Mouse (Mus musculus) monocyte, adult 5-6 weeks (primary cell): ENCODE data around the gene Kif6. TPM values are rescaled to one million over a fixed set of nuclear protein-coding genes. Genes with fewer than 3 reads are reported as not detected.

Experiments used
- ATAC-seq: fragments of 153-309, 156-312 bp; replicated peaks from 2 replicates; pipeline ENCODE4 v1.8.0; 2017; ENCODE audit warnings: mild to moderate bottlenecking; ENCODE audit not compliant: low TSS enrichment, insufficient number of reproducible peaks, severe bottlenecking, poor library complexity, low FRiP score
- total RNA-seq: library from RNA; stranded (forward); fragments of 200-1000, 200-491, 200-594 nt; gene quantifications from 3 replicates; pipeline ENCODE4 v1.2.3, GENCODE M21; 2017

The Kif6 gene
- total RNA-seq, 1 experiment from 2014 or later: not detected

DNA sequence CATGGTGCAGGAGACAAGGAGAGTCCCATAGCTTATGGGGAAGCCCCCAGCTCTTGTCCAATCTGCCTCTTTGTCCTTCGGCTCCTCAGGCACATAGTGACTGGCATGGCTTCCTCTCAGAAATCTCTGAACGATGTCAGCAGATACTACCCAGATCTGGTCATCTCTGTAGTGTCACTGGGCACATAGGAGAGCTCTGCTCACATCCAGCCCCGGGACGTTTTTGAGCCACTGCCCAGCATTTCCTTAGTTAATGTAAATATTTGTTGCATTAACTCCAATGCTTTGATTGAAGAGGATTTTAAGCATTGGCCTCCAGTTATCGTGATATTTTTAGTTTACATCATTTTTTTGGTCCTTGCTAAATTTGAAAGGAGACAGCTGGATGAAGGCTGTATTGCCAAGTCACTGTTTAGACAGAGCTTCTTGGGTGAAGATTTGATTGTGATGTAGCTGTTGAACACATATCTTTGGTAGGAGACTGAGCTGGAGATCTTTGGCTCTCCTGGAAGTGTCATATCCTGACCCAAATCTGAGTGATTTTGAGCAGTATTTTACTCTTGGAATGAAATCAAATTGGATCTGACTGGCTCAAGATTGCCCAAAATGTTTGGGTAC lies 112.6 kb downstream of the Kif6 start:
- no peak for ATAC-seq

DNA sequence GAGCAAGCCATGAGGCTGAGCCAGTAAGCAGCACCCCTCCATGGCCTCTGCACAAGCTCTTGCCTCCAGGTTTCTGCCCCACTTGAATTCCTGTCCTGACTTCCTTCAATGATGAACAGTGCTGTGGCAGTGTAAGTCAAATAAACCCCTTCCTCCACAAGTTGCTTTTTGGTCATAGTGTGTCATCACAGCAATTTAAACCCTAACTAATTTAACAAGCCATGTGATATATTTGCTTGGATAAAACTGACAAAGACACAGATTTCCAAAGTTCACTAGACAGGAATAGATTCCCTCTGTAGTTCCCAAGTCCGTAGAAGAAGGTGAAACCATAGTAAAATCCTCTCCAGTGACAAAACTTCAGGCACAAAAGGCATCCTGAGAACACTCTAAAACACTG lies 114.9 kb downstream of the Kif6 start:
- no peak for ATAC-seq

DNA sequence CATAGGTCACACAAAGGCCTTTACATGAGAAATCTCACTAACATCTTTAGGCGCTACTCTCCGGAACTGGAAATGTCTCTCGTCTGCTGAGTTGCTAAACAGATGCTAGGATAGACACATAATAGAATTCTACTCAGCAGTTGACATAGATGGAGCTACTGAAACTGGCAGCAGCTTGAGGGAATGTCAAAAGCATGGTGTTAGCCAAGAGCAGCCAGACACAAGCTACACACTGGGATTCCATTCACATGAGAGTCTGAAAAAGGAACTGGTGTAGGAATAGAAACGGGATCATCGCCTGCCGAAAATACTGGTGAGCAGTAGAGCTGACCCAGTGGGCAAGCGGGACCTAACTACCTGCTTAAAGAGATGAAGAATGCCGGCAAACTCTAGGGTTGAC lies 117.8 kb downstream of the Kif6 start:
- ATAC-seq: no peak

- ATAC-seq: no peak
These were observed 119.1 kb downstream of the Kif6 start for GRCm38 (mm10) chr17:49734079-49734478.

GRCm38 (mm10) chr17:49734776-49735175 lies 119.8 kb downstream of the Kif6 start:
- ATAC-seq: no peak

DNA sequence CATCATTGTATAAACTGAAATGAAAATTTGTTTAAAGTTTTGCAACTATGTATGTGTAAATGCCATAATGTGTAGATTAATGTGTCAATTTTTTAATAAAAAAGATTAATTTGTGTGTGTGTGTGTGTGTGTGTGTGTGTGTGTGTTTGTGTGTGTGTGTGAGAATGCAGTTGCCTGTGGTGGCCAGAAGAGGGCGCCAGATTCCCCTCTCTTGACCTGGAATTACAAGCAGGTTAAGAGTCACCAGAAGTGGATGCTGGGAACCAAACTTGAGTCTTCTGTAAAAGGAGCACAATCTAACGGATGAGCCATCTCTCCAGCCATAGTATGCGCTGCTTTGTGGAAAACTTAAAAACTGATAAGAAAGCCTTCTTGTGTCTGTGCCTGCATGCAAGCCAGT lies 121.4 kb downstream of the Kif6 start:
- ATAC-seq: no peak

- ATAC-seq: no peak
These were observed 122.4 kb downstream of the Kif6 start for GRCm38 (mm10) chr17:49737217-49737774.

DNA sequence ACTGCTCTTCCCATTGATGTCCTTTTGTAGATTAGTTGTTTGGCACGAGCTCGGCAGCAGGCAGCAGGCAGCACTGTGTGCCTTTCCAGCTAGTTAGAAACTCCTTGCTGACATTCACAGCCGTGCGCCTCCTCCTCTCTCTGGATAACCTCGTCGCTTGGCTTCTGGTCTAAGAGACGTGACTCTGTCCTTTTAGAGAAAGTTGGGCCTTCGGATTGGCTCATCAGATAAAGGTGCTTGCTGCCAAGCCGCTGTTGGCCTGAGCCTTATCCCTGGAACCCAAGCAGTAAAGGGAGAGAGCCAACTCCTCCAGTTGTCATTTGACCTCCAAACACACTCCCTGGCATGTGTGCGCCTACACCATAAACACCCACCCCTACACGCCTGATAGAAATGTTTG lies 123.4 kb downstream of the Kif6 start:
- no peak for ATAC-seq

DNA sequence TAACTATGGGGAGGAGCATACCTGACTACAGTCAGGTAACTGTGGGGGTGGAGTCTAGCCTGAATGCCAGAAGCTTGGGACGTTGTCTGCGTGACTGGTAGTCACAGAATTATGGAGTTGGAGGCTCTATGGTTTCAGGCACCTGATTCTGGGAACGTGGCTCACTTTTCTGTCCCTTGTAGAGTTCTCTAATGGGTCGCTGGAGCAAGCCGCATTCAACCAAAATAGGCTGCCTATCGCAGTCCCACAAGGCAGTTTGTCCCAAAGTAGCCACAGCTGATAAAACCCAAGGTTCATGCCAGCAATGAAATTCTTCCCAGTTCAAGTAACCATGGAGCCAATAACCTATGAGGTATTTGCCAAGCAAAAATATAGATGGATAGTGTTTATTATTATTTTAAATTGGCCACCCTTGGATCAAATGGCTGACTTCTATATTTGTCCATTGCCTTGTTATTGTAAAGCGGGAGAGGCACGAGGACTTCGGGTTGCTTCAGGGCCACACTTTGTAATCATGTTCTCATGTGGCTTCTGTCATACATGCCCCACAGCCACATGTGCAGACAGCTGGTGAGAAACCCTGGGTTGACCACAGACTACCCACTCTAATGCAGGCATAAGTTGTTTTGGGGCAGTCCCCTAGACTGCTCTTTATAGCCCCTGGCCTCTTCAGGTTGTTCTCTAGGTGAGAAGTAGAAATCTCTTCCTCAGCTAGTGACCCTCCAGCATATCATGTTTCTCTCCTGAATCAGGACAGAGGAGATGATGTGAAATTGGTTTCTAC lies 125.2 kb downstream of the Kif6 start:
- no peak for ATAC-seq

DNA sequence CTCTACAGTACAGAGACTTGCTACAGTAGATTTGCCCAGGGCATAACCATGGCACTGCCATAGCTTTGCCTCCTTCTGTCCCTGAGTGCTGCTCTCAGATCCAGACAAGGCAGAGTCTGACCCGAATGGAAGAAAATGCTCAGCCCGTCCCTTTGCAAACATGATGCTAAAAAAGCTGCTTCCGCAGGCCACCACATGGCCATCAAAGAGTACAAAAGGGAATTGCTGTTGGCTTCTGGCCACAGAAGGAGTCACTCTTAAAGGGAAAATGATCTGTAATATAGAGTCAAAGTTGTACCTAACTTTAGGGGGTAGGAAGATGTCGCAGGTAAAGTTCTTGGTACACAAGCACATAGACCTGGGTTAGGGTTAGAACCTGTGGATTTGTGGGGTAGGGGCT lies 126.2 kb downstream of the Kif6 start:
- ATAC-seq: no peak

GRCm38 (mm10) chr17:49741927-49742326 lies 127.0 kb downstream of the Kif6 start:
- ATAC-seq: no peak

DNA sequence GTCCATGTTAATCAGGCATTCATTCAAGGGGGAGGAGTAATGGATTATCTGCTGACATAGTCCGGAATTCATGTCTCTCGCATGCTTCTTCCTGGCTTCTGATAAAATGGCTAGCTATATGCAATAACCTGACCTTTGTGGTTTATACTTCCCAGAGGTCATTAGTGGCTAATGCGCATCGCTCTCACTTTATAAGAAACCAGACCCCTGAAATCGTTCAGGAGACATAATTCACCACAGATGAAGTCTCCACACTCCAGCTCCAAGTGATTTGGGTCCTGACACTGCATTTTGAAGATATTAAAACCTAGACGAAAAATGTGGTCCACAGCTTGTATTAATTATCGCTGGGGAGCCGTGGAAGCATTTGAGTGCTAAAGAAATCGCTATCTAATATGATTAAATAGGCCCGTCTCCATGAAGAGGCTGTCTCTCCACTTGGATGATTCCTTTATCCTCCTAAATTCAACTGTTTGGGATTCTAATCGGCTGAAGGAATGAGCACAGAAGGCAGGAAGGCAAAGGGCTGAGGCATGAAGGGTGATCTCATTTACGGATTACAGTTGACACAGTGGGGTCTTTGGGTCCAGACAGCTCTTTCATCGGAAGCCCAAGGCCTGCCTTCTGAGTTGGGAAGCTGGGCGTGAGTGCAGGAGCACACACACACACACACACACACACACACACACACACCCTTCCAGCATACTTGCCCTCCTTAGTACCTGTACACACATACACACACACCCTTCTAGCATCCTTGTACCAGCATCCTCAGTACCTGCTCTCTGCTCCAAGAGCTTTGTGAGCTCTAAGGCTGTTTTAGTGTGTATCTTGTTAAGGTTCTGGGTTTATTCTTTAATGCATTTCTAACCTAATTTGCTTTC lies 128.9 kb downstream of the Kif6 start:
- ATAC-seq: no peak

GRCm38 (mm10) chr17:49750889-49751324 lies 136.0 kb downstream of the Kif6 start:
- no peak for ATAC-seq

- no peak for ATAC-seq
These were observed 138.9 kb downstream of the Kif6 start for GRCm38 (mm10) chr17:49753874-49754273.

GRCm38 (mm10) chr17:49756862-49757261 lies 141.9 kb downstream of the Kif6 start:
- no peak for ATAC-seq

GRCm38 (mm10) chr17:49759047-49759446 lies 144.1 kb downstream of the Kif6 start:
- no peak for ATAC-seq

DNA sequence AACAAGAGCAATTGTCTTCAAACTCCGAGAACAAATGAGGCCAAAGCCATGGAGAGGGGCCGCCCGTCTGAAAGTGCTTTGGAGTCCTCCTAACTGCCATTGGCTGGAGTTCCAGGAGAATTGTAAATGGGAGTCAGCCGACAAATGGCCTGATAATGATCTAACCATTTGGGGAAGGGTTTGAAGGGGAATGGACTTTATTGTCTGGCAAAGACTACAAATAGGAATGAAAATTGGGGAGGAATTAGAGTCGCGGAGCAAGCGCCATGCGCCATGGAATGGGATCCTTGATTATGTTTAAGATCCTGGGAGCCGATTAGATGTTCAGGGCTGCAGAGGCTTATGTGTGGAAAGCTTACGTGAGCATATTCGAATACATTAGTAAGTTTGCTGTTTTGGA lies 146.3 kb downstream of the Kif6 start:
- no peak for ATAC-seq

DNA sequence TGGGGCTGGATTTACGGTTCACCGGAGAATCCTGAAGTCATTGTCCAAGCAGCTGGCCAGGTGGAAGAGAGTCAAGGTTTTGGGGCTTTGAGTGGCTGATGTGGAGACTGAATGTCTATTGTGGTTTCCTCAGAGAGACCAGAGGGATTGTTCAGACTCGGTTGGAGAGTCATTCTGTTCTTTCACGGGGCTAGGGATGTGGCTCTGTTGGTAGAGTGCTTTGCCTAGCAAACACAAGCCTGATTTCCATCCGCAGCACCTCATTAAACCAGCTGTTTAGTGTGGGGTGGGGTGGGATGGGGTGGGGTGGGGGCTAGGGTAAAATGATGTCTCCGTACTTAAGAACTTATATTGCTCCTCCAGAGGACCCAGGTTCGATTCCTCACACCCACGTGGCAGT lies 146.9 kb downstream of the Kif6 start:
- ATAC-seq: no peak

GRCm38 (mm10) chr17:49764963-49765362 lies 150.0 kb downstream of the Kif6 start:
- ATAC-seq: no peak
